21 mouse cellular contexts compared by ENCODE assay signal in the genomic region with DNA sequence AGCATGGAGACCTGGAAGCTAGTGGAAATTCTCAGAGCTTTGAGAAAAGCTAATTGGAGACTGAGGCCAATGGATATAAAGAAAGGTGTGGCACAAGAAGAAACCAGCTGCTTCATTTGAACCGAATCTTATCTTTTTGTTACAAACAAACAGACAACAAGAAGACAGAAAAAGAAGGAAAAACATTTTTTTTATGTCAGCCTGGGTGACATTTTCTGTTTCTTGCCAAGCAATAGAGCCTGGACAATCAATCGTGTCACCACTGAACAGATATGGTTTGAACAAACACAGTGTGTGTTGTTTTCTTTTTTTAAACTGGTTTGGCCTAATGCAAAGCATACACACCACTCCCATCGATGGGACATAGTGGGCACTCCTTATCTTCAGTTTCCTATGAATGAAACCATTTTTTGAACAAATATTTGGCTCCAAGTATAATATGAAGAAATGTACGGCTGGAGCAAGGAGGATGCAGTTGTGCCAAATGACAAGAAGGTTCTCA.
DNase-seq lines count a peak whose midpoint lies in the region; ATAC-seq and TF ChIP-seq lines count a peak whose summit lies in the region.
"Had no signal": no experiment of that assay in that cellular context is flagged by ENCODE, and none has a peak within 500 bp of the region (broad histone marks: within the 10 kb centered on the region; RNA-seq: fewer than 3 reads in every experiment).

No protein-coding gene starts in this region.

- no peaks in the 10 kb centered on the region for H3K27me3 ChIP-seq in lung, embryonic 15.5 days
- no peaks in the 10 kb centered on the region for H3K27me3 ChIP-seq in midbrain, embryonic 11.5 days (ENCODE audit: control insufficient read depth, insufficient read depth, low read length)
- H3K27me3 ChIP-seq in midbrain, embryonic 14.5 days (ENCODE audit: control insufficient read depth, insufficient read depth, low read length), result no peaks in the 10 kb centered on the region
- H3K27me3 ChIP-seq: embryonic facial prominence, embryonic 13.5 days; embryonic facial prominence, embryonic 15.5 days; forebrain, embryonic 12.5 days had no signal

- H3K9ac ChIP-seq in lung, embryonic 15.5 days, result no peak overlapping the region
- no peak overlapping the region for H3K9ac ChIP-seq in midbrain, embryonic 11.5 days (ENCODE audit: low read length)
- no peak overlapping the region for H3K9ac ChIP-seq in midbrain, embryonic 14.5 days (replicated peaks; ENCODE audit: low read length)
- H3K9ac ChIP-seq: embryonic facial prominence, embryonic 13.5 days; embryonic facial prominence, embryonic 15.5 days; forebrain, embryonic 12.5 days had no signal

- no peak for TF ChIP-seq CTCF in lung, adult 2 months (IDR thresholded peaks at IDR 0.05; ENCODE audit: insufficient read depth, low read length)

- no peak overlapping the region for H3K4me3 ChIP-seq in lung, embryonic 15.5 days
- no peak overlapping the region for H3K4me3 ChIP-seq in lung, adult 2 months (replicated peaks; ENCODE audit: extremely low read depth, low read depth, low read length)
- no peak overlapping the region for H3K4me3 ChIP-seq in midbrain, embryonic 11.5 days (ENCODE audit: low read depth, low read length)
- no peak overlapping the region for H3K4me3 ChIP-seq in midbrain, embryonic 14.5 days (replicated peaks; ENCODE audit: low read depth, low read length)
- H3K4me3 ChIP-seq: embryonic facial prominence, embryonic 13.5 days; embryonic facial prominence, embryonic 15.5 days; erythroblast, embryonic 14.5 days; forebrain, embryonic 10.5 days; forebrain, embryonic 12.5 days had no signal

- no peak overlapping the region for H3K27ac ChIP-seq in lung, embryonic 15.5 days
- H3K27ac ChIP-seq in midbrain, embryonic 11.5 days (ENCODE audit: low read depth, low read length), result no peak overlapping the region
- no peak overlapping the region for H3K27ac ChIP-seq in midbrain, embryonic 14.5 days (replicated peaks; ENCODE audit: low read depth, low read length)
- H3K27ac ChIP-seq: embryonic facial prominence, embryonic 13.5 days; embryonic facial prominence, embryonic 15.5 days; forebrain, embryonic 10.5 days; forebrain, embryonic 12.5 days had no signal

- H3K4me1 ChIP-seq in lung, embryonic 15.5 days, result no peaks in the 10 kb centered on the region; the same call in 1 of the 2 replicates
- no peaks in the 10 kb centered on the region for H3K4me1 ChIP-seq in lung, adult 2 months (ENCODE audit: control insufficient read depth, insufficient read depth, low read length)
- no peaks in the 10 kb centered on the region for H3K4me1 ChIP-seq in midbrain, embryonic 11.5 days (ENCODE audit: control insufficient read depth, insufficient read depth, low read length)
- H3K4me1 ChIP-seq in midbrain, embryonic 14.5 days (ENCODE audit: control insufficient read depth, insufficient read depth, low read length), result no peaks in the 10 kb centered on the region
- H3K4me1 ChIP-seq: forebrain, embryonic 10.5 days; forebrain, embryonic 12.5 days had no signal

- peak; percentile 44; the same call in 1 of the 2 replicates for ATAC-seq in lung, embryonic 15.5 days (ENCODE audit: borderline replicate concordance, extremely low read depth, low FRiP score, low TSS enrichment)
- no peak for ATAC-seq in midbrain, embryonic 11.5 days (ENCODE audit: low FRiP score)
- no peak for ATAC-seq in midbrain, embryonic 14.5 days (ENCODE audit: low FRiP score, low TSS enrichment)
- ATAC-seq: forebrain, embryonic 14.5 days; forebrain, embryonic 16.5 days had no signal

- no peak for DNase-seq in lung, adult 2 months
- peak; percentile 67 for DNase-seq in midbrain, embryonic 11.5 days (ENCODE audit: low spot score, missing footprints)
- DNase-seq in midbrain, embryonic 14.5 days, result no peak
- DNase-seq: adrenal gland, adult 2 months; adrenal gland, postnatal 10 days; adrenal gland, postnatal 25 days; cerebellum, adult 11 months; cerebellum, adult 18-20 months; cerebellum, adult 8-10 months; cerebellum, adult 9-11 months; cerebellum, postnatal 14 days; cerebellum, postnatal 36 days; embryo, embryonic 11 days had no signal

- H3K36me3 ChIP-seq in lung, embryonic 15.5 days, result no peaks in the 10 kb centered on the region
- no peaks in the 10 kb centered on the region for H3K36me3 ChIP-seq in midbrain, embryonic 11.5 days (ENCODE audit: control insufficient read depth, insufficient read depth, low read length)
- H3K36me3 ChIP-seq in midbrain, embryonic 14.5 days (ENCODE audit: control insufficient read depth, insufficient read depth, low read length), result no peaks in the 10 kb centered on the region
- H3K36me3 ChIP-seq: embryonic facial prominence, embryonic 13.5 days; embryonic facial prominence, embryonic 15.5 days; forebrain, embryonic 10.5 days; forebrain, embryonic 12.5 days had no signal

- TF ChIP-seq POLR2A in lung, adult 2 months (IDR thresholded peaks at IDR 0.05; ENCODE audit: borderline replicate concordance, extremely low read depth, low read depth, low read length), result no peak

- 42% methylated on average over 4 of the region's 4 CpGs for WGBS in lung, embryonic 15.5 days
- WGBS in lung, adult 2 months, result 55% methylated on average over 4 of the region's 4 CpGs
- WGBS in midbrain, embryonic 11.5 days, result 86% methylated on average over 4 of the region's 4 CpGs
- WGBS in midbrain, embryonic 14.5 days, result 89% methylated on average over 4 of the region's 4 CpGs

- H3K4me2 ChIP-seq in lung, embryonic 15.5 days, result no peak overlapping the region
- H3K4me2 ChIP-seq in midbrain, embryonic 11.5 days, result no peak overlapping the region
- H3K4me2 ChIP-seq in midbrain, embryonic 14.5 days (ENCODE audit: low read length), result no peak overlapping the region
- H3K4me2 ChIP-seq: embryonic facial prominence, embryonic 13.5 days; embryonic facial prominence, embryonic 15.5 days; forebrain, embryonic 12.5 days had no signal

- no peaks in the 10 kb centered on the region for H3K9me3 ChIP-seq in lung, embryonic 15.5 days
- H3K9me3 ChIP-seq in midbrain, embryonic 11.5 days (ENCODE audit: control insufficient read depth, low read length), result no peaks in the 10 kb centered on the region
- H3K9me3 ChIP-seq in midbrain, embryonic 14.5 days (ENCODE audit: control insufficient read depth, low read length), result no peaks in the 10 kb centered on the region
- H3K9me3 ChIP-seq: embryonic facial prominence, embryonic 13.5 days; embryonic facial prominence, embryonic 15.5 days; forebrain, embryonic 10.5 days; forebrain, embryonic 12.5 days had no signal
